Mouse (Mus musculus): ENCODE measurements around the gene Lpar3.

Gene Lpar3

DNA sequence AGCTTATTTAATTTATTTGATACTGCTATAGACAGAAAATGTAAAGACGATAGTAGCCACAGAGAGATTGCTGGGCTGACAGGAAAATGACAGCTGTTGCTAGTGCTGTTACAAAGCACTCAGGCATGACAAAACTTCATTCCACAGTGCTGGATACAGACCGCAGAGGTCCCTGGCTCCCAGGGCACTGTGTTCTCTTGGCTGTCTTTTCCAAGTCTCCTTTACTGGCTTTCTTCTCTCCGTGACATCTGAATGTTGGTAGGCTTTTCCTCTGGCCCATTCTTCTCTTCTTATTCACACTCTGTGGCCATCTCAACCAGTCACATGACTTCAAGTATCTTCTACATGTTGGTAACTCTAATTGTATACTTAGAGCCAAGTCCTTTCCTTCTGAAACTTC lies 86.6 kb downstream of the Lpar3 start:
- in situ Hi-C loops (cut with MboI, MseI), result no loop called here

DNA sequence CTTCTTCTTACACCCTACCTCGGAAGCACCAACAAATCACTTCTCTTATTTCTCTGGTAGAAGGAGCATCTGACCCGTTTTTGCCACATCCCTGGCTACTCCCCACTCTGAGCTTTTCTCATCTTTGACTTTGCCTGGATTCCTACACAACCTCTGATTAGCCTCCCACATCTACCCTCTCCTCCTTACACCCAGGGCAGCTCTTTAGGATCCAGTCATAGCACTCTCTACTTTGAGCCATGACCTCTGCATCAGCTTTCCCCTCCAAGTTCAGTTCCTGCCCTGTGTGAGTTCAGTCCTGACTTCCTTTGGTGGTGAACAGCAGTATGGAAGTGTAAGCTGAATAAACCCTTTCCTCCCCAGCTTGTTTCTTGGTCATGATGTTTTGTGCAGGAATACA lies 87.1 kb downstream of the Lpar3 start:
- in situ Hi-C loops (cut with MboI, MseI), result no loop called here

DNA sequence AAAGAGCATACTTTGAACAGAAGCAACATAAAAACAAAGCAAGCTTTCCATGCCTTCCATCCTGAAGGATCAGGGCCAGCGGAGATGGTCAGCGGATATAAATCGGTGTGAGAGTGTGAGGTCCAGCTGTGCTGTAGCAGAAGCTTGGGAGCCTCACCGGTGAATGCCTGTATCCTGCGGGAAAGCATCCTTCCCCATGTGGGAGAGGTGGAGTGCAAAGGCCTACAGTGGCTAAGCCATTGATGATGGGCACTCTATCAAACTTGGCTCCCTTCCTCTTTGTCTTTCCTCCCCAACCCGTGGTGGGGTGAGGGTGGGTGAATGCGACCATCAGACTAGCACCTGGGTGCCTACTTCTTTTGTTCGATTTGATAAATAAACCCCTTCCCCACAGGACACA lies 88.8 kb downstream of the Lpar3 start:
- in situ Hi-C loops (cut with MboI, MseI), result no loop called here

DNA sequence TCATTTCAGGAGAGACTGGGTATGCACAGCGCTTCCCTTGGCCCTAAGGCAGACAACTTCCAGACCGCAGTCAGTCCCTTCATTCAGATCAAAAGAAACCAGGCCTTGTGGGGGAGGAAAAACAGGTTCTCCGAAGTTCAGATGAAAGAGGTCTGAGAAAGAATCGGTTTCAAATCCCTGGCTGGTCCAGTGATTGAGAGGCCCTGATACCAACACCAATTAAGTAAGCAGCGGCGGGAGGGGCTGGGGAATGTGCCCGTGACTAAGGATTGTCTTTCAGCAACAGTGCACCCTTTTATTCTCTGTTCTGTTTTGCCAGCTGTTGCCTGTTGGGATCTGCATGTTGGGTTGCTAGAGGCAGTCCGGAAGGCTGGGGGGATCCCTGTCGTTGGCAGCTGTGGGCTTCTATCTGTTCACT lies 90.4 kb downstream of the Lpar3 start:
- in situ Hi-C loops (cut with MboI, MseI), result no loop called here

DNA sequence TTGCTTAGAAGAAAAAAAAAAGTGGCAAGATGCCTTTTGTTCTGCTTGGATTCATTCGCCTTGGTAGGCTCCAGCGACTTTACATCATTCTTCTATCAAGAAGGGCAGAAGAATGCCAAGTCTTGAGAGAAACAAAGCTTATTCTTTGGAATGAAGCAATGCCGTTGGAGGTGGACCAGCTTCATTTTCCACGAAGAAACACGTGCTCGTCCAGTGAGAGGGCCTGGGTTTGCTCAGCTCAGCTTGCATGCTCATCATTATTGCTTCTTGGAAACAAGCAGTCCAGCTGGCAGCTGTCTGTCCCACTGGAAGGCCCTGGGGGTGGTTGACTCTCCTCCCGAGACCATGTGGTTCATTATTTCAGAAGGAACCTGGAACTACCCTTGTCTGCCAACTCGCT lies 94.7 kb downstream of the Lpar3 start:
- in situ Hi-C loops (cut with MboI, MseI), result no loop called here

GRCm38 (mm10) chr3:146316293-146316692 lies 95.5 kb downstream of the Lpar3 start:
- in situ Hi-C loops (cut with MboI, MseI), result no loop called here

GRCm38 (mm10) chr3:146317366-146317765 lies 96.6 kb downstream of the Lpar3 start:
- in situ Hi-C loops (cut with MboI, MseI), result no loop called here

DNA sequence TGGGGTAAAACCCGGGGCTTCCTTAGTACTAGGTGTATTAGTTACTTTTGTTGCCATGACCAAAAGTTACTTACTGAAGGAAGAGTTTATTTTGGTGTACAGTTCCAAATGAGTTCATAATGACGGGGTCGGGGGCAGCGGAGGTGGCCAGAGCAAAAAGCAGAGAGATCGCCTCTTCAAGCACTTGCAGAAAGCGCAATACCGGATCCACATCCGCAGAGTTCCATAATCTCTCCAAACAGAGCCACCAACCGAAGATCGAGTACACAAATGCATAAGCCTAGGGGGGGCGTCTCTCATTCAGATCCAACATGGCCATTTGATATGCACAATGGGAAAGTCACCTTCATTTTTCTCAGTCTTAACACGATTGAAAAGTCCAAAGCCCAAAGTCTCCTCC lies 97.1 kb downstream of the Lpar3 start:
- in situ Hi-C loops (cut with MboI, MseI), result no loop called here

DNA sequence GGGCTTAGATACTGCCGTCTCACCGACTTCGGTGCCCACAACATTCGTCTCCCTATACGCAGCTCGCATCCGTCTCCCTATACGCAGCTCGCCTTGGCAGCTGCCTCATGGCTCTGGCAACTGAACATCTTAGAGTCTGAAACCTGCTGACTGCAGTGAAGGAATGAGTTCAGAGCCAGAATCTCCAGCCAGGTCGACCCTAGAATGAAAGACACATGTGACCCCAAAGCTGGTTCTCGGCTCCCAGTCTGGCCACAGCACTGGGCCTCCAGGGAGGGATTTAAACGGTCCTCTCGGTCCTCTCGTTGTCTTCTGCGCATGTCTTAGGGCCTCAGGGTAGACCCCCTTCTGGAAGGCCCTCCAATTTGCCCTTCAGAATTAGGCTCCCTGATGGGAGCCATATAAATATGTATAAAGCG lies 97.8 kb downstream of the Lpar3 start:
- in situ Hi-C loops (cut with MboI, MseI), result no loop called here

- in situ Hi-C loops (cut with MboI, MseI), result no loop called here
Measured at GRCm38 (mm10) chr3:146318987-146319386, 98.2 kb downstream of the Lpar3 start.

DNA sequence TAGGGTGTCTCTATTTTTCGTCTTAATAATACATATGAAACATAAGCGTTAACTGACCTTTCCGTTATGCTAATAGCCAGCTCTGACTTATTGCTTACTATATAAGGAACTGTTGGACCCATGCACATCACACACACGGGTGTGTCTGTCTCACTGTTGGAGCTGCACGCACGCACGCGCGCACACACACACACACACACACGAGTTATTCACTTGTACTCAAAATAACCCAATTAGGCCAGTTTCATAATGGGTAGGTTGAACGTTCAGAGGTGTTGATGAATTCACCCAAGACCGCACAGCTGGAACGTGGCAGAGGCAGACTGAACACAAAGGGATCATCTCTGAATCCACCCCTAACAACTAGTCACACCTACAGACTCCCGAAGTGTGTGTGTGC lies 98.7 kb downstream of the Lpar3 start:
- in situ Hi-C loops (cut with MboI, MseI), result no loop called here

- in situ Hi-C loops (cut with MboI, MseI), result loop anchor here (5.0 kb wide), 2 partner anchors 143 to 587 kb away; no protein-coding TSS in a partner anchor
Measured at GRCm38 (mm10) chr3:146324949-146325348, 104.2 kb downstream of the Lpar3 start.

- in situ Hi-C loops (cut with MboI, MseI), result loop anchor here (5.0 kb wide), 2 partner anchors 145 to 585 kb away; no protein-coding TSS in a partner anchor
Measured at GRCm38 (mm10) chr3:146326743-146327536, 106.2 kb downstream of the Lpar3 start.

GRCm38 (mm10) chr3:146327537-146328255 lies 106.9 kb downstream of the Lpar3 start:
- in situ Hi-C loops (cut with MboI, MseI), result loop anchor here (5.0 kb wide), 2 partner anchors 145 to 585 kb away; no protein-coding TSS in a partner anchor

- in situ Hi-C loops (cut with MboI, MseI), result loop anchor here (5.0 kb wide), 2 partner anchors 146 to 584 kb away; no protein-coding TSS in a partner anchor
Measured at GRCm38 (mm10) chr3:146328749-146329148, 108.0 kb downstream of the Lpar3 start.

- in situ Hi-C loops (cut with MboI, MseI), result no loop called here
Measured at GRCm38 (mm10) chr3:146331819-146332218, 111.1 kb downstream of the Lpar3 start.

- in situ Hi-C loops (cut with MboI, MseI), result no loop called here
Measured at GRCm38 (mm10) chr3:146333270-146333669, 112.5 kb downstream of the Lpar3 start.

DNA sequence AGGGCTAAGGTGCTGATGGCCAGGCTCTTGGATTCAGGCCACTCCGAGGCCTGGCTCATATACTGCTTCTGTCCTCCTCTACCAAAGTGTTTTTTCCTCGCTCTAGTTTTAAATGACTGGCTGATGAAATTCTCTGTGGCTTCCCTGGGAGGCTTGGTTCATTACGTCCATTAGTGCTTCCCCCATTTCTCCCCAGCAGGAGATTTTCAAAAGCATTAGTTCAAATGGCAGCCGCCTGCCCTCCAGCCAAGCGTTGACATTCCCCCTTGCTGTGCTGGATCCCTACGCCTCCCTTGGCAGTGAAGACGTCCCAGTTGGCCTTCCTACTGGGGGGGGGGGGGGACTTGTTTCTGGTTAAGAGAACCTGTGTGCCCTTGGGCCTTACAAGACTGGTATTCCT lies 113.3 kb downstream of the Lpar3 start:
- in situ Hi-C loops (cut with MboI, MseI), result no loop called here
